ENCODE assay signal across 11 mouse cellular contexts in genomic region chr8:13448145-13448544, GRCm38 (mm10). TPM values are rescaled to one million over a fixed set of nuclear protein-coding genes. Genes with fewer than 3 reads are reported as not detected.
DNase-seq lines count a peak whose midpoint lies in the region.
"Had no signal": no experiment of that assay in that cellular context is flagged by ENCODE, and none has a peak within 500 bp of the region (broad histone marks: within the 10 kb centered on the region; RNA-seq: fewer than 3 reads in every experiment).

No protein-coding gene starts in this region.

- intact Hi-C loops in gastrocnemius, postnatal 14 days (cut with DNase I; ENCODE audit: low total_unique reads) = no loop called here

- DNase-seq in adrenal gland, adult (ENCODE audit: inconsistent age in 2 of 2, low spot score in 1 of 2) = peak; percentile 45 to 81
- DNase-seq in adrenal gland, adult 18-20 months (ENCODE audit: low spot score in 2 of 2) = no peak
- DNase-seq in lung, postnatal 10 days = peak; percentile 57
- DNase-seq in lung, postnatal 36 days = no peak
- peak; percentile 66 for DNase-seq in embryo, embryonic 11 days
- DNase-seq in mesoderm, embryonic 11.5 days (ENCODE audit: low read depth, low spot score) = peak; percentile 68
- DNase-seq in gastrocnemius, postnatal 14 days = no peak
- DNase-seq in right cerebral cortex, adult 18-20 months = no peak
- DNase-seq: spleen, adult 18-20 months had no signal

RNA-seq across cellular contexts. Expression of gene Tmem255b, which starts 13.2 kb away (rescaled TPM):
- 1 to 10 TPM; 1.3 to 1.7 TPM for total RNA-seq in adrenal gland, adult 18-20 months (2021)
- 1 to 10 TPM; 4.3 to 4.8 TPM for total RNA-seq in gastrocnemius, postnatal 14 days (2021)

RNA-seq across cellular contexts. Expression of gene Grk1, which starts 43.3 kb away (rescaled TPM):
- not detected for total RNA-seq in adrenal gland, adult 18-20 months (2021)
- under 1 TPM in 1 of 2 experiments, not detected in 1; 0.02 TPM for total RNA-seq in gastrocnemius, postnatal 14 days (2021)
- total RNA-seq: left cerebral cortex, postnatal 36 days had no signal

RNA-seq across cellular contexts. Expression of gene Gas6, which starts 46.1 kb away (rescaled TPM):
- 100 to 1,000 TPM; 100 to 394 TPM for total RNA-seq in adrenal gland, adult 18-20 months (2021)
- 10 to 100 TPM; 59.2 to 72.3 TPM for total RNA-seq in gastrocnemius, postnatal 14 days (2021)

RNA-seq across cellular contexts. Expression of gene Atp4b, which starts 51.5 kb away (rescaled TPM):
- 1 to 10 TPM in 1 of 2 experiments, under 1 TPM in 1; 0.60 to 5.0 TPM for total RNA-seq in adrenal gland, adult 18-20 months (2021)
- not detected for total RNA-seq in gastrocnemius, postnatal 14 days (2021)
- total RNA-seq: left cerebral cortex, postnatal 36 days; midbrain, postnatal 0 days had no signal

Comparison
In these comparisons a context has a peak if more than half of its experiments do, and no peak if none do; other contexts are left out.
1. DNase-seq: peak in adrenal gland, adult (2 of 2), lung, postnatal 10 days (single experiment), embryo, embryonic 11 days (single experiment) and mesoderm, embryonic 11.5 days (single experiment); none in adrenal gland, adult 18-20 months (0 of 2), lung, postnatal 36 days (single experiment), gastrocnemius, postnatal 14 days (single experiment) and right cerebral cortex, adult 18-20 months (single experiment).